Mouse (Mus musculus) stomach, embryonic 15.5 days (tissue): Measurements from ENCODE around the gene Barx1. TPM values are rescaled to one million over a fixed set of nuclear protein-coding genes. Genes with fewer than 3 reads are reported as not detected.
A peak's percentile ranks its signal among the peaks of the same experiment; 100 is the strongest.

Experiments
- ATAC-seq: fragments of 200-750 bp; cut with Nextera tagmentation; 2 replicates; pipeline ENCODE4 v1.8.0; 2017; ENCODE audit warnings: low read depth, moderate number of reproducible peaks, moderate TSS enrichment; ENCODE audit not compliant: insufficient read depth, low FRiP score
- H3K27ac ChIP-seq: fragments of 300-500 bp; sonication (generic); 2 replicates; pipeline ENCODE4 v1.5.1; 2015; ENCODE audit warnings: mild to moderate bottlenecking, inconsistent platforms
- H3K27me3 ChIP-seq: fragments of 300-500 bp; sonication (generic); replicated peaks from 2 replicates; pipeline ENCODE4 v1.6.1; 2015; ENCODE audit warnings: inconsistent platforms
- H3K36me3 ChIP-seq: fragments of 300-500 bp; sonication (generic); 2 replicates; pipeline ENCODE4 v1.6.1; 2015; ENCODE audit warnings: inconsistent platforms
- H3K4me1 ChIP-seq: fragments of 300-500 bp; sonication (generic); 2 replicates; pipeline ENCODE4 v1.6.1; 2015; ENCODE audit warnings: inconsistent platforms
- H3K4me2 ChIP-seq: fragments of 300-500 bp; sonication (generic); 2 replicates; pipeline ENCODE4 v1.6.1; 2015; ENCODE audit warnings: mild to moderate bottlenecking, inconsistent platforms
- H3K4me3 ChIP-seq: fragments of 300-500 bp; sonication (generic); replicated peaks from 2 replicates; pipeline ENCODE4 v1.5.1; 2015; ENCODE audit warnings: inconsistent platforms
- H3K9ac ChIP-seq: fragments of 300-500 bp; sonication (generic); 2 replicates; pipeline ENCODE4 v1.6.1; 2015; ENCODE audit warnings: inconsistent platforms
- H3K9me3 ChIP-seq: fragments of 300-500 bp; sonication (generic); 2 replicates; pipeline ENCODE4 v1.6.1; 2016; ENCODE audit warnings: inconsistent platforms
- WGBS: fragments of 180-500 bp; shearing (Covaris S2); methylation state at CpG from one replicate; pipeline ENCODE4 v1.1.7; 2015; 5-methylcytosine and 5-hydroxymethylcytosine counted together
- polyA plus RNA-seq: library from polyadenylated mRNA; unstranded; fragments of >200 nt; fragmentation: Nextera tagmentation; extraction: Ambion mirVana; gene quantifications from 2 replicates; pipeline ENCODE4 v1.2.1, GENCODE M21; 2015

Barx1 gene
- polyA plus RNA-seq, 1 experiment from 2014 or later = 173 TPM

DNA sequence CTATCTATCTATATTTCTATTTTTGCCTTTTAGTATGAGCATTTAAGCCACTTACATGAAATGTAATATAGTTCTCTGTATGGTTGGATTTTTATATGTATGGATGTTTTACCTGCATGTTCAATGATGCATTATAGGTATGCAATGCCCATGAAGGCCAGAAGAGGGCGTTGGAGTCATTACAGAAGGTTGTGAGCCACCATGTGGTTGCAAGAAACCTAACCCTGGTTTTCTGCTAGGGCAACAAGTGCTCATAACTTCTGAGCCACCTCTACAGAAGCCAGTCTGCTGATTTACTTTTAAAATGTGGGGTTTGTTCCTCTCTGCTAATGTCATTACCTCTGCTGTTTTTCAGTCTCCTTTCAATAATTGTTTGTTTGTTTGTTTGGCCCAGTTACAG is 12.2 kb upstream of the Barx1 start:
- H3K27ac ChIP-seq = no peak overlapping the region
- H3K27me3 ChIP-seq = no peaks in the 10 kb centered on the region
- WGBS = 0% methylated on average over 1 of the region's 1 CpGs
- no peak overlapping the region for H3K4me3 ChIP-seq
- H3K4me2 ChIP-seq = no peak overlapping the region
- no peak for ATAC-seq
- no peaks in the 10 kb centered on the region for H3K9me3 ChIP-seq
- H3K9ac ChIP-seq = no peak overlapping the region
- H3K4me1 ChIP-seq = no peaks in the 10 kb centered on the region
- H3K36me3 ChIP-seq = no peaks in the 10 kb centered on the region

DNA sequence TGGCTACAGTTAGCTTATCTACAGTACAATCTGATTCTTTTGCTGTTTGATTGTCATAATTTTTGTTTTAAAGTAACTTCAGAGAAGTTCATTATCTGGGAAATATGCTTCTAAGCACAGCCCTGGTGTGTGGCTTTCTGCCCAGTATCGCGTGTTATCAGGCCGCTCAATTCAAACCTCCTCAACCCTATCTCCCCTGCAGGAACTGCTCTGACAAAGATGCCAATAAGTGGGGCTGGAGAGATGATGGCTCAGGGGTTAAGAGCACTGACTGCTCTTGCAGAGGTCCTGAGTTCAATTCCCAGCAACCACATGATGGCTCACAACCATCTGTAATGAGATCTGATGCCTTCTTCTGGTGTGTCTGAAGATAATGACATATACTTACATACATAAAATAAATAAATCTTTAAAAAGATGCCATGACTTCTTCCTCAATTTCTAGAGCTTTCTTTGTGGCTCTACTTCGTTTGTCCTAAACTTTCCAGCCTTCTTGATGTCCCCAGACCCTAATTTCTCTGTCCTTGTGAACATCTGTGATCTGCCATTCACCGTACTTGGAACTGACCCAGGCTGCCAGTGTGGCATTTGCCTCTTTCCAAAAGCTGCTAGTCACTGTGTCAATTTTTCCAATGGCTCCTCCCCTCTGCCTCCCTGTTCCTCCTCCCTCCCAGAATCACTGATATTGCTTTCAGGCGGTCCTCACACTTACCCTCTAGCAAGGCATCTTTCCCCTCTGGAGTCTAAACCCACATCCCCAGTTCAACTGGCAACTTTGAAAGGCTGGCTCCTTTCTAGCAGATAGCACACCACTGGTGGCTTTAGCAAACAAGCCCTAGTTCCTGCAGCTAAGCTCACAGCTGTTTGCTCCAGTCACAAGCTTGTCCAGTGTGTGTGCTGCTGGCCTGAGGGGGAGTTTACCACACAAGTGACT is 11.4 kb upstream of the Barx1 start:
- no peaks in the 10 kb centered on the region for H3K36me3 ChIP-seq
- peaks cover 5% of the 10 kb centered on the region; the same call in 1 of the 2 replicates for H3K27me3 ChIP-seq
- ATAC-seq = no peak
- H3K4me1 ChIP-seq = no peaks in the 10 kb centered on the region
- WGBS = 56% methylated on average over 6 of the region's 6 CpGs
- H3K4me3 ChIP-seq = no peak overlapping the region
- no peaks in the 10 kb centered on the region for H3K9me3 ChIP-seq
- no peak overlapping the region for H3K4me2 ChIP-seq
- no peak overlapping the region for H3K9ac ChIP-seq
- no peak overlapping the region for H3K27ac ChIP-seq

DNA sequence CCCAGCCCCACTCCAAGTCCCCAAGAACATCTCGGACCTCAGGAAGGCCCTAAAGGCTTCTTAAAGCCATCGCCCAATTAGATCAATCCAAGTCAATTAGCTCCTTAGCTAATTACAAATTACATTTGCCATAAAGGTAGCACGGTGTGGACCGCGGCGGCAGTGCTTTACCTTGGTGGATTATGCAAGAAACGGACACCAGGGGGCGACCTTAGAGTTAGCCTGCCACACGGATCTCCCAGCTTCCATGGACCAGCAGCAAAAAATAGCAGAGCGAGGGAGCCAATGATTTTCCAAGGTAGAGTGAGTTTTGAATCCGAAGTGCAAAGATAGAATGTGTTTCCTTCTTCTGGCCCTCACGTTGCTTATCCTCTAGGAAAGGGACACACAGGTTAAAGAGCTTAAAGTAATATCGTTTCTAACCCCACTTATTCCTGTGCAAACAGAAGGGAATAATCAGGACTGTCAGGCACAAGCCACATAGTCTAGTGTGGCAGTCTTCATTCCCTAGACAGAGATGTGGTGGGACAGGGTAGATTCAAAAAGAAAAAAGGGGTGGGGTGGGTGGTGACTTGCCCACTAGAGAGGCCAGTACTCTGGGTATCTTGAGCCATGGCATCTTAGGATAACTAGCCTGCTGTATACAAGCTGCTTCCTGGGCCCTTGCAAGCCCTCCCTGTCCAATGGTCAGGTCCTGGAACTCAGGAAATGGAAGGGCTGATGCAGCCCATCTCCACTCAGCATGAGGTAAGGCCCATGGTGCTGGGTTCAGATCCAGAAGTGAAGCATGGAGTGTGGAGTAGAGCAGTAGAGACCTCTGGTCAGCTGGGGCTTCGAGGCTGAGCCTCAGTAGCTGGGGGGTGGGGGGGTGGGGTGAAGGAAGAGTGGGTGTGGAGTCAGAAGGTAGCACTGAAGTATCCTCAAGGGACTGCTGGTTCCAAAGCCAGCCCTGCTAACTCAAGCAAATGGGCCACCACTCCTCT is 8.7 kb upstream of the Barx1 start:
- peak; percentile 5; the same call in 1 of the 2 replicates for ATAC-seq
- H3K4me1 ChIP-seq = peaks cover 14% of the 10 kb centered on the region; the same call in 1 of the 2 replicates

DNA sequence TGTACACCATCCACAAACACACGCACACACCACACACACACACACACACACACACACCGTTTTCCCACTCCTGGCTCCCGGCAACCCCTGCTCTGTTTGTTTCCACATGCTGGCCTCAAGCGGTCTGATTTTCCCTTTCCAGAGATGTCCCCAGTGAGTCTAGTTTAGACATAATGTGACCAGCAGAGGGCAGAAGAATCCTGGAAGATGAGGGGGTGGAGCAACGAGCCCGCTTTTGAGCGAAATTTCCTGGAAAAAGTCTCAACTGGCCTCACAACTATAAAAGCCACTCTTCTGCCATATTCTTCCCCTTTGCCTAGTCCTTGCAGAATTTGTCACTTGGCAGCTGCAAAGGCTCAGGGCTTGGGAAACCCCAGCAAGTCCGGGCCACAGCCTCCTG is 7.2 kb upstream of the Barx1 start:
- H3K27me3 ChIP-seq = peaks cover 11% of the 10 kb centered on the region
- H3K4me3 ChIP-seq = no peak overlapping the region
- H3K27ac ChIP-seq = peak overlapping the region; percentile 78
- 1% methylated on average over 8 of the region's 8 CpGs for WGBS
- no peak overlapping the region for H3K9ac ChIP-seq
- H3K9me3 ChIP-seq = no peaks in the 10 kb centered on the region
- no peaks in the 10 kb centered on the region for H3K36me3 ChIP-seq
- ATAC-seq = peak; percentile 32; the same call in 1 of the 2 replicates
- peaks cover 23% of the 10 kb centered on the region for H3K4me1 ChIP-seq
- H3K4me2 ChIP-seq = no peak overlapping the region

More for the DNA sequence above, 8.7 kb upstream of the Barx1 start:
- Histone ChIP-seq H3K4me2 (no peak overlapping the region), H3K4me3 (no peak overlapping the region), H3K9me3 (no peaks in the 10 kb centered on the region), H3K27ac (no peak overlapping the region), H3K27me3 (peaks cover 10% of the 10 kb centered on the region; the same call in 1 of the 2 replicates), H3K9ac (no peak overlapping the region), H3K36me3 (no peaks in the 10 kb centered on the region)
- 9% methylated on average over 14 of the region's 14 CpGs for WGBS

DNA sequence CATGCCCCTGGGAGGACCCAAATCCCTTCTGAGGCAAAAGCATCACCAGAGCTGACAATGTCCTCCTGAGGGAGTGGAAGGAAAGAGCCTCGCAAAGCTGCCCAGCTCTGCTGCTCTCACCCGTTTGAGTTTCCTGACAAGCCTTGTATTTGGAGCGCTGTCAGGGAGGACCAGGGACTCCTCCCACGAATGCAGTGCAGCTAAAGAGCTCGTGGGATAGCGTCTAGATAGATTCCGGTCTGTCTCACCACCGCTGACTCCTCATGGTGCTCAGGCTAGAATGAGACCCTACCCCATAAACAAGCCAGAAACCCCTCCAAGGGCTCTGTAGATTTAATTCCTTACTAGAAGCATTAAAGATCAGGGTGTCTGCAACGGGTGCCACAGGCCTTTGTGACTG is 5.0 kb upstream of the Barx1 start:
- H3K36me3 ChIP-seq = no peaks in the 10 kb centered on the region
- WGBS = 10% methylated on average over 9 of the region's 9 CpGs
- no peaks in the 10 kb centered on the region for H3K9me3 ChIP-seq
- H3K4me2 ChIP-seq = peak overlapping the region; percentile 38
- H3K9ac ChIP-seq = no peak overlapping the region
- peak overlapping the region; percentile 61; the same call in 1 of the 2 replicates for H3K4me3 ChIP-seq
- H3K4me1 ChIP-seq = peaks cover 24% of the 10 kb centered on the region
- ATAC-seq = no peak
- peaks cover 32% of the 10 kb centered on the region for H3K27me3 ChIP-seq
- H3K27ac ChIP-seq = peak overlapping the region; percentile 49; the same call in 1 of the 2 replicates

DNA sequence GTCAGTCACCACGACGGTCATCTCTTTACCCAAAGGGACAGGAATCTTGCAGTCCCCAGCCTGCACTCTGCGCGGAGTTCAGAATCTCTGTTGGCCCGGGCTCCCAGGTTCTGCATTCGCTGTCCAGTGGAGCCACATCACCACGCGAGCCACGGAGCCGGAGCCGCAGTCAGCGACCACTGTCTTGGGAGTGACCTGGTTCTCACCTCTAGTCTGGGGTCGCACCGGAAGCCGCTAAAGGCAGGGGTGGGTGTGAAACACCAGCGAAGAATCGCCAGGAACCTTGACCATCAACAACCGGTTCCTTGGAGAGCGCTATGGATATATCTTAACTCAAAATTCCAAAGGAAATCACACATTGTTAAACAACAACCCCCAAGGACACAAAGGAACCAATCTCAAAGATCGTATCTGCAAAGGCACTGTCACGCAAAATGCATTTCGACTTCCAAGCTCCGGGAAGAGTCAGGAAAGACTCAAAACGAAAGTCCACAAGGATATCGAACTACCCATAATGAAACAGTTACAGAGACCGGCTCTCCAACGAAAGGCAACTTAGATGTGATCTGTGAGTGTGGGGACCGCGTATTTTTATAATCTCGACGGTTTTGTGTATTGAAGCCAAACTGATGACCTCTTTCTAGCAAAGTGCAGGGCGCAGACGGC is 4.1 kb upstream of the Barx1 start:
- peaks cover 40% of the 10 kb centered on the region for H3K27me3 ChIP-seq
- peak overlapping the region; percentile 91 for H3K27ac ChIP-seq
- 0 out of 2 replicates have a peak overlapping the region, but pooled peaks have one; percentile 29 for H3K9ac ChIP-seq

DNA sequence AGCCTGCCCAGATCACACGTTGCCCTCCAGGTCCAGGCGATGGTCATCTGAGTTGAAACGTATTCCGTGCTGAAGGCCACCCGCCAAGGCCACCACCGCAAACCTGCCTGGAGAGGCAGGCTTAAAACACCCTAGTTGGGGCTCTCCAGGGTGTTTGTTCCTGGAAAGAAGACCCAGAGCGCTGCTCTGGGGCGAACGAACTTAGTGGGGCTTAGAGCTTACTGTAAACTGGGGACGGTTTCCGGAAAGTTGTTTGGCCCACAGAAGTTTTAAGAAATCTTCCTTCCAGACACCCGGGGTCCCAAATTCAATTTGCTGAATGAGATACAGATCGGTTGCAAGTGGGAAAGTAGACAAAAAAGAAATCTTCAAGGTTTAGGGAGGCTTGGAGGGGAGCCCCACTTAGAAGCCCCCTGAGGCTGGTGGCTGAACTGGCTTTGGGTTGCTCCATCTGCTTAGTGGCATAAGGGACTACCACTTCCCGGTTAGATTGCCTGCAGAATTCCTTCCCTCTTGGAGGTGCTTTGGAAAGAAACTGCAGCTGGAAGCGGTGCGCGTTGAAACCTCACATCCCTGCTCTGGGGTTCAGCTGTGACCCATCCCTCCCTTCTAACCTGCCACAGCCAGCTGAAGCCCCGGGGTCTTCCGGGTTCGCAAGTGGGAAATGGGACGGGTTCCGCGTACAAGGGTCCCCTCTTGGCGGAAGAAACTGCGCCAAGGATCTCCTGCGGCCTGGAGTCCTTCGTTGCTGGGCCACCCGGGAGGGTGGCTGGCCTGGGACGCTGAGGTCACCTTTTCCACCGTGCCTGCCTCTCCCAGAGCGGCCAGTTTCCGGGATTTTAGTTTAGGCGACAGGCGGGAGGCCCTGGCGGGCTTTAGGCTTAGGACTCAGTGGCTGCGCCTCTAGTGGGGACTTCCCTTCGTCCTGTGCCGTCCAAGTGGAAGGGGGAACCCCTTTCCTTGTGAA is 3.3 kb upstream of the Barx1 start:
- no peak for ATAC-seq
- WGBS = 5% methylated on average over 38 of the region's 38 CpGs
- Histone ChIP-seq H3K4me1 (peaks cover 28% of the 10 kb centered on the region), H3K4me3 (peak overlapping the region; percentile 61), H3K27ac (peak overlapping the region; percentile 91), H3K4me2 (peak overlapping the region; percentile 62), H3K27me3 (peaks cover 48% of the 10 kb centered on the region), H3K9me3 (no peaks in the 10 kb centered on the region), H3K9ac (peak overlapping the region; percentile 12), H3K36me3 (no peaks in the 10 kb centered on the region)

More for the DNA sequence above, 4.1 kb upstream of the Barx1 start:
- H3K36me3 ChIP-seq = no peaks in the 10 kb centered on the region
- peak overlapping the region; percentile 61 for H3K4me3 ChIP-seq
- peak overlapping the region; percentile 62 for H3K4me2 ChIP-seq
- no peaks in the 10 kb centered on the region for H3K9me3 ChIP-seq
- ATAC-seq = no peak
- WGBS = 2% methylated on average over 33 of the region's 33 CpGs
- H3K4me1 ChIP-seq = peaks cover 28% of the 10 kb centered on the region

DNA sequence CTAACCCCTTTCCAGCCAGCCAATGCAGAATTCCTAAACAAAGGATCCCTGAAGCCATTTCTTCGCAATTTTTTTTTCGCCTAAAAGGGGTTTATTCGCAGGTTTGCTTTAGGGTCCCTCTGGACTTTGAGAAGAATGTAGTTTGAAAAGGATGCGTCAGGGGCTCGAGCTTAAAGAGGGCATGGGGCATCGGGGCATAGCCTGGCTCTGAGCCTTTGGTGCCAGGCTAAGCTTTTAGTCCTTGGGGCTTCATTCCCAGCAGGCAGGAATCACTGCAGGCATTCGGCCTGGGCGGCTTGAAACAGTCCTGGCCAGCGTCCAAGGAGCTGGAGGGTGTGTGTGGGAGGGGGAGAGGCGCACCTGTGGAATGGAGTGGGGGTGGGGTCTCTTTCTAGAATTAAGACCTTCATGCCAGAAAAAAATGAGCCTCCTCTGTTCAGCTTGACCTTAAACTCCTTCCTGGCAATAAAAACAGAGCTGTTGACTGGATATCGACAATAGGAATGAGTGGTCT is 2.5 kb upstream of the Barx1 start:
- peaks cover 28% of the 10 kb centered on the region for H3K4me1 ChIP-seq
- H3K4me2 ChIP-seq = peak overlapping the region; percentile 62
- ATAC-seq = no peak
- H3K27ac ChIP-seq = peak overlapping the region; percentile 91
- peaks cover 56% of the 10 kb centered on the region for H3K27me3 ChIP-seq
- H3K4me3 ChIP-seq = peak overlapping the region; percentile 61
- peak overlapping the region; percentile 12; the same call in 1 of the 2 replicates for H3K9ac ChIP-seq
- WGBS = 3% methylated on average over 11 of the region's 11 CpGs
- H3K9me3 ChIP-seq = no peaks in the 10 kb centered on the region
- H3K36me3 ChIP-seq = no peaks in the 10 kb centered on the region

DNA sequence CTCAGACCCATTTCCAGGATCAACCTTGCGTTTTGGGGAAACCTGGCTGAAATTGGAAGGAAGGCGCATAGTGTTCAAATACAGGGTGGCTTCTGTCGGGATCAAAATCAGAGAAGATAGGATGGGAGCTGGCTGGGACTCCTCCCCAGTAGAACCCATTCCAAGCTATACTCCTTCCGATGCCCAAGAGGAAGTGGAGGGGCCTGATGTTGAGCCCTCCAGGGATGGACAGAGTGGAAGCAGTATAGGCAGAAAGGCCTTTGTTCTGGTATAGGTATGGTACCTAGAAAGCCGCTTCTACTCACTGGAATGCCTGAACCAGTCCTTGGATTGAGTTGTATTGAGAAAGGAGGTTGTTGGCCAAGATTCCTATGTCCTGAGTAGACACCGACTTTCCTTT is 2.1 kb upstream of the Barx1 start:
- Histone ChIP-seq H3K4me1 (peaks cover 29% of the 10 kb centered on the region), H3K4me3 (peak overlapping the region; percentile 61), H3K9me3 (no peaks in the 10 kb centered on the region), H3K9ac (no peak overlapping the region), H3K4me2 (peak overlapping the region; percentile 62), H3K27ac (peak overlapping the region; percentile 91), H3K36me3 (no peaks in the 10 kb centered on the region), H3K27me3 (peaks cover 60% of the 10 kb centered on the region)
- no peak for ATAC-seq
- WGBS = 24% methylated on average over 6 of the region's 6 CpGs

DNA sequence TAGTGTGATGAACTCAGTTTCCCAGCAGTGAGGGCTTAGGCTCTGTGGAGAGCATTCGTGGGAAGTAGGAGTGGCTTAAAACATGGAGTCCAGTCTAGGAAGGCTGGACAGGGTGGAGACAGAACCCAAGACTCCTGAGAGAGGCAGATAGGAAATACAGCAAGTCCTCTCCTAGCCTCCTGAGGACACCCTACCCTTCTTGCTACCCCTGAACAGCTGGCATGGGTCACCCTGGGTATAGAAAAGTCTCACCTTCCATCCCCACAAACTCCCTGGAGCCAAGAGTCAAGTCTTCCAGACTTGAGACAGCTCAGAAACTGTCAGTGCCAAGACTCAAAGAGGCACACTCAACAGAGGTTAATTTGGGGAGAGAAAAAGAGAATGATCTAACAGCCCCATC is 1.2 kb upstream of the Barx1 start:
- WGBS = 4% methylated on average over 1 of the region's 1 CpGs
- H3K36me3 ChIP-seq = no peaks in the 10 kb centered on the region
- peaks cover 31% of the 10 kb centered on the region for H3K4me1 ChIP-seq
- 0 out of 2 replicates have a peak, but pooled peaks have one; percentile 6 for ATAC-seq
- H3K27me3 ChIP-seq = peaks cover 63% of the 10 kb centered on the region
- peak overlapping the region; percentile 62 for H3K4me2 ChIP-seq
- no peaks in the 10 kb centered on the region for H3K9me3 ChIP-seq
- H3K9ac ChIP-seq = no peak overlapping the region
- peak overlapping the region; percentile 91 for H3K27ac ChIP-seq
- H3K4me3 ChIP-seq = peak overlapping the region; percentile 61
